Mouse (Mus musculus) cerebellum, adult 11 months (tissue): Measurements from ENCODE around the gene Dcaf17.

Experiments used
- DNase-seq: peaks from one replicate; pipeline ENCODE4 v3.0.0; 2022

Dcaf17 gene

DNA sequence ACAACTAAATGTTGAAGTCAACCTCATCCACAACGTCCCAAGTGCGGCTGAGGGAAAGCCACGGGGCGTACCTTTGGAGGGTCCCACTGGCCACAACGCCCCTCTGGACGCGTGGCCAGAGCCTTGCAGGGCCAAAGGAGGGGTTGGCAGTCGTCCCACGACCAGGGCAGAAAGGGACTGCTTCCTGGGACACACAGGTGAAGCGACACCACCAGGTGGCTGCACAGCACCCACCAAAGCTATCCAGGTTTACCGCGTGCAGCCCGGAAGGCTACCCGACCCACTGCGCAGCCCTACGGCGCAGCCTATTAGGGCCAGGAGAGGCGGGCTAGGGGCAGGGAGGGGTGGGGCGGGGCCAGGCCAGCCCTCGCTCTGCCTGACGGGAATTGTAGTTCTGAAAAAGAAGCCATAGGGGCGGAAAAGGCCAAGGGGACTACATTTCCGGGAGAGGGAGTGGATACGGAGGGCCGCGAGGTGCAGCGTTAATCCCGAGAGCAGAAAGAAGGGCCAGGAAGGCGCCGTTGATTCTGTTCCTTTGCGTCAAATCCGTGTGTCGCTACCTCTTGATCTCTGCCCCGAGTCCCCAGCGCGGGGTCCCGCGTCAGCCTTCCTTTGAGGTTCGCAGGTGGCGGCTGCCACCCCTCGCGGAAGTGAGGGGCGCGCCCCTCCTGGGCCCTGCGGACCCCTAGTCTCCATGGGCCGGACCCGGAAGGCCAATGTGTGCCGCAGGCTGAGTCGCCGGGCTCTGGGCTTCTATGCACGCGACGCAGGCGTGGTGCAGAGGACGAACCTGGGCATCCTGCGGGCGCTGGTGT is at the start of gene Dcaf17, which contains the start of gene Mettl8:
Dcaf17 (plus strand) TSS at position 29 of the 815 bp plus-strand sequence.
Mettl8 (minus strand) TSS at position 284 of the 815 bp plus-strand sequence.
- peak; percentile 90 for DNase-seq

GRCm38 (mm10) chr2:71011816-71012215 is 43.3 kb upstream of the Dcaf17 start:
- DNase-seq, result no peak

DNA sequence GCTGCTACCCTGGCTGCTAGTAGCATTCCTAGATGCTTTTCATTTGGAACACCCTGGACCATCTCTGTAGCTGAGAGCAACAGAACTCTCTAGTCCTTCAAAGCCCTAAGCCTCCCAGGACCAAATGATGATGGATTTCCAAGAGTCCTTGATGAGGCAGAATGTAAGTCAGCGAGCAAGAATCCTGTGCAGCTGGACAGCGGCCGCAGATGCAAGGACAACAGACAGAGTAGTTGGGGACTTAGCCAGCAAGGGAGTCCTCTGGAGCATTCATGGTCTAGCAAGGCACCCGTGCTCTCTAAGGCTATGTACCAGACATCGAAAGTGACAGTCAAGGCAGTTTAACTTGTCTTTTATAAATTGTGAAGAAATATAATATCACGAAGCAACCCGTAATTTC is 41.6 kb upstream of the Dcaf17 start:
- DNase-seq, result no peak

DNA sequence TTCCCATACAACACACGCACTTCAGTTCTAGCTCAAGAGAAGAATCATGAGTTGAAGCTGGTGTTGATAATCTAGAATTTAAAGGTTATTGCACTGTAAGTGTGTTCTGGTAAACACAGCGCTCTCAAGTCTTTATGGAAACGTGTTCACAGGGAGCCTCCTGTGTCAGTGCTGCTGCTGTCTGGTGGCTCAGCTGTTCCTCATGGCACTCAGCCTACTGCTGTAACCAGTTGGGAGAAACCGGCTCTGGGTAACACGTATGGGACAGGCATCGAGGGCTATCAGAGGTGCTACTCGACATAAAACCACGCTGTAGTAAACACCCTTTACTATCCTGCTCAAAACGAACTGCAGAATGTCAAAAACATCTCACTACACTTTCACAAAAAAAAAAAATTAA is 35.9 kb upstream of the Dcaf17 start:
- DNase-seq, result peak; percentile 6

DNA sequence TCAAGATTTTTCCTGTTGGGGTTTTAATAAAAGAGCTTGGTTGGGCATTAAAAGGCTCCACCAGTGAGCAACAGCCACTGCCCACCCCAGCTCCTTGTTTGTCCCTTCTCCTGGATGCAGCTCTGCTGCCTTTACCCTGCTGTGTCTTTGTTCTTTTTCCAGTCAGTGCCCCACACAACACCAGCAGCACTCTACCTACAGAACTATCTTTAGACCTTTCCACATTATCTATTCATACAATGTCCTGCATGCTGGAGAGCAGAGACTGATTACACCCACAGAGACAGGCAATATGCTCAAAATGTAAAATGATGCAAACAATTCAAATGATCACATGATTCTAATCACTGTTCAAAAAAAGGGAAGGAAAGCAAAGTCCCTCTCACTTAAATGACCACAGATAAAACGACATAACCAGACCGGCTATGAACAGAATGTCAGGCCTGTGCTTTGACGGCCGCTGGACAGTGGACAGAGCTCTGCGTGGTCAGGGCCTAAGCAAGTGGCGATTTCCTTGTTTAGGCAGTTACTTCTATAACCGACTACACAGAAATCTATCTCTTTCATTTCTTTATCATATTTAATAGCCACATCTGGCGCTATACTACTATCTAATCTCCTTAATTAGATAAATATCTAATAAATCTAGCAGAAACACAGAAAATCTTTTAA is 35.3 kb upstream of the Dcaf17 start:
- DNase-seq, result no peak

DNA sequence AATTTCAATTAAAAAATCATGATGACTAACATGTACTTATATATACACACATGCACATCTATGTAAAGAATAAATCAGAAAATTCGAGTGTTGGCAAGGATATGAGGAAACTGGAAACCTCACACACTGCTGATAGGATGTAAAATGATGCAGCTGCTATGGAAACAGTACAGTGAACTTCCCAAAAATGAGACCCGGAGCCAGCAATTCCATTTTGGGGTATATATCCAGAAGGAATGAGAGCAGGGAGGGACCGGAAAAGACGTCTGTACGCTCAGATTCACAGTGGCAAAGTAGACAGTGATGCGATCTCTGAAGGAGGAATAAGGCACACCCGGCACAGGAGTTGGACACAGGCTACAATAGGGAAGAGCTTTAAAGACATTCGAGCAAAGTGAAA is 34.5 kb upstream of the Dcaf17 start:
- no peak for DNase-seq

GRCm38 (mm10) chr2:71022991-71023390 is 32.1 kb upstream of the Dcaf17 start:
- no peak for DNase-seq

DNA sequence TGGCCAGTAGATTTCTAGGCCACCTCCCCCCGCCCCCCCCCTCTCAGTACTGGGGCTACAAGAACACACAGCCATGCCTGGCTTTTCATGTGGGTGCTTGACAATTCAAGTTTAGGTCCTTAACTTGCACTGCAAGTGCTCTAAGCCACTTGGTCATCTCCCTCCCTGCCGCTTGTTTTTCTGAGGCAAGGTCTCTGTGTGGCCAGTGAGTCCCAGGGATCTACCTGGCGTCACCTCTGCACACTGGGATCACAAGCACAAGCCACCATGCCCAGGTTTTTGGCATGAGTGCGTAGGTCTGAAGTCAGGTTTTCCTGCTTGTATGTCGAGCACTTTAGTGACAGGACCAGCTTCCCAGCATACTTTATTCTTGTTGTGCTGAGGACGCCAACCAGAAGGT is 31.1 kb upstream of the Dcaf17 start:
- no peak for DNase-seq

GRCm38 (mm10) chr2:71025576-71026315 is 29.4 kb upstream of the Dcaf17 start:
- no peak for DNase-seq

GRCm38 (mm10) chr2:71026787-71027186 is 28.3 kb upstream of the Dcaf17 start:
- no peak for DNase-seq

DNA sequence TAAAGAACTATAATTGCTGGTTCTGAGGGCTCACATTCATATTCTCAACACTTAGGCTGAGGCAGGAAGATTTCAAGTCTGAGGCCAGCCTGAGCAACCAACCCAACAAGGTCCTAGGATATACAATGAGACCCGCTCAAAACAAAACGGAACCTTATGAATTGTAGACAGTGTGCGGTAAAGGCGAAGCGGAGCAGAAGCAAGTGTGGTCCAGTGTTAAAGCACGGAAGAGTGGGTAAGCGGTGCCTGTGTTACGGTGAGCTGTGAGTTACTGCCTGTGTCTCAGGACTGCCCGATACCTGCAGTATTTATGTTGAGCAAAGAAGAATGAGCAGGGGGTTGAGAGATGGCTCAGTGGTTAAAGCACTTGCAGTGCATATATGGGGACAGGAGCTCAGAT is 27.5 kb upstream of the Dcaf17 start:
- no peak for DNase-seq

DNA sequence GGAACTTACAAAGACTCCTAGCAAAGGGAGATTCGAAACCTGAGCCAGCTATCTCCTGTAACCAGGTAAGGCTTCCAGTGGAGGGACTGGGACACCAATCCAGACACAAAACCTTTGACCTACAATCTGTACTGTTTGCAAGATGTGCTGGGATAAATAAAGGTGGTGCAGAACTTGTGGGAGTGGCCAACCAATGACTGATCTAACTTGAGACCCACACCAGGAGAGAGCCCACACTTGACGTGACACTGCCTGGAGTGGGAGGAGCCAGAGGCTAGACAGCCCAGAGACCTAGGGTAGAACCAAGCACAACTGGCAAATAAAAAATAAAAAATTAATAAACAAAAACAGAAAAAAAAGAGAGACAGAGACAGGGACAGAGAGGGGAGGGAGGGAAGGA is 24.5 kb upstream of the Dcaf17 start:
- no peak for DNase-seq

DNA sequence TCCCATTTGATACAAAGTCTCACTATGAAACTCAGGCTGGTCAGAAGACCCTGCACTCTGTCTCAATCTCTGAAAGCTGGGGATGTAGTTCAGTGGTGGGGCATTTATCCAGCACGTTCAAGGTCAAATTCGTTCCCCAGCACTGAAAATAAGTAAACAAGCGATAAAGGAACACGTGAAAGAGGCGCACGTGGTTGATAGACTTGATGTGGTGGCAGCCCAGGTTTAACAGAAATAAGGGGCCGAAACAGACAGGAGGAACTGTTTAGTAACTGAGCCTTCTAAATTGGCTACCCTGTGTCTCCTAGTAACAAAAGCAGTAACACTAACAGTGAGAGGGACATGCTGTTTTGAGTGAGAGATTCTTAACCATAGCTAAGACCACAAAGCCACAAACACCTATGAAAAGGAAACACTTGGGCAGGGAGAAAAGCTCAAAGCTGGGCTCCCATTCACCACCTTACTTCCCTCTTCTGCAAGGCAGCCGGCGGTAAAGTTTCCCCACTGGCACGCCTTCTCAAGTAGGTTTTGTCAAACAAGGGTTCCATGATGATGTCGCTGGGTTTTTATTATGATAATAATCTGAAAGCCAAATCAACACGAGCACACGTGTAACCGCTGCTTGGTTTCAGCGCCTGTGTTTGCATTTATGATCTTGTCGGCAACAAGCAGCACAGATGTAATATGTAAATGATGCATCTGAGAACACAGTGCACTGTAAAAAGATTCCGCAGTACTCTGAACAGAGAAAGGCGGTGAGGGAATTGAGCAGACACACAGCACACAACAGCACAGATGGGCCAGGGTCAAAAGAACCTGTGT is 22.9 kb upstream of the Dcaf17 start:
- DNase-seq, result no peak

DNA sequence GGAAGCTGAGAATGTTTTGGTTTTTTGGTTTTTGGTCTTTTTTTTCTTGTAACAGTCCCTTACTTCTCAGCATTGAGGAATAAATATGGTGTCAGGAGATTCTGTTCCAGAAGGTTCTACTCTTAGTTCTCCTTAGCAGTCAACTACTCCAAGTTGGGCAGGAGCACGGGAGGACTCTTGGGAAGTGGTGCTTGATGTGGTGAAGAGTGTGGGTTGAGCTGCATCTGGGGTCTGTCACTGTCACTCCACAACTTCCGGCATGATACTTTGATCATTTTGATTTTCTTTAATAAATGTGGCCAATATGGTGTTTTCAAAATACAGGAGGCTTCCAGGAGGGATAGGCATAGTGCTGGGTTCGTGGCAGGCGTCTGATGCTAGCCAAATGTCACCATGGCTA is 22.1 kb upstream of the Dcaf17 start:
- DNase-seq, result no peak

DNA sequence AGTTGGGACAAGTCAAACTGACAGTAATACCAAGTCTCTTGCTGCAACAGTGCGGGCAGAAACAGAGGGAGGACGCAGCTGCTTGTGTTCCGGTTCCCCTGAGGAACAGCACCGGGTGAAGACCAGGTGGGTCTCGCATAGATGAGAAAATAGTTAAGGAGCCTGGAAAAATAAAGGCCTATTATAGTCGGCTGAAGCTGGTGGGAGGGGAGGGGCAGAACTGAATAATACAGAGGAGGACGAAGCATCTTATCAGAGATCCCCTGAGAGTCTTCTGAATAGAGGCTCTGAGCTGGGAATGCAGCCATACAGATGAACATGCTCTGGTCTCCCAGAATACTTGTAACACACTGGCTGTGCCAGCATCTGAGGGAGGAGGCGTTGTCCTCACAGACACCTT is 21.1 kb upstream of the Dcaf17 start:
- DNase-seq, result no peak

DNA sequence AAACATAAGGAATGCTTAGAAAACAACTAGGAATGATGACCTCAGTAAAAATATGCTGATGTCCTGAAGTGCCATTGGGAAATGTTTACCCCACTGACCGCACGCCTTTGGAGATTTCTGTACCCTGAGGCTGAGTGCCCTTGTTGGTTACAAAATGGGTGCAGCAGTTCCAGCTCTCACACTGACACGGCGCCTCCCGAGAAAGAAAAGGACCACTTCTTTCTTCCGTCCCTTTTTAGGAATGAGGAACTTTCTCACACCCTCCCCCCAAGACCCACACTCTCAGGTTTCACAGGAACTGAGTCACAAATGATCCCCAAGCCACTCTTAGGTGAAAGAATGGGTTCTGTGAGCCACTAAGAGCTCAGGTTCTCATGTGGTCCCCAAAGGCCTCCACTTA is 17.7 kb upstream of the Dcaf17 start:
- DNase-seq, result no peak

DNA sequence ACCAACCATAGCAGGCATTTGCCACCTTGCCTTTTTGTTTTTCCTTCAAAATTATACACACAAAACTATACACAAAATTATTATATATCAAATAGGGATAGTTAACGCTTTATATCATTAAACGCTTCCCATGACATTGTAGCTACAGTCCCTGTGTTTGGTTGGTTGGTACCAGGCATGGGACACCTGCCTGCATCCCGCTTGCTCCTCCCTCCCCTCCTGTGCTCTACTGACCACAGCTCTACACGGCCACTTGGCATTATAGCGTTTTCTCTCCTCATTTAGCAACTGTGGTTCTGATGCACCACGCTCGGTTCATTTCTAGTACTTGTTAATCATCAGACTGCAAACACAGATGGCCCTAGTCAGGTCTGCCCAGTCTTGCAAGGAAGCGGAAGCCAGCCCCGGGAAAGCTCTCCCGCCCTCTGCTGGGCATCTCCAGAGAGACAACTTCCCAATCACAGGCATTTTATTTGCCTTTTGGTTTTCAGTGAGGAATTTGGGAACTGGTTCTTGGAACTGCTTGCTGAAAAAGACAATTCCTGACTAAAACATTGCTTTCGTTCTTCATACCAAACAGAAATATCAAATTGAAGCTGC is 15.5 kb upstream of the Dcaf17 start:
- peak; percentile 77 for DNase-seq

DNA sequence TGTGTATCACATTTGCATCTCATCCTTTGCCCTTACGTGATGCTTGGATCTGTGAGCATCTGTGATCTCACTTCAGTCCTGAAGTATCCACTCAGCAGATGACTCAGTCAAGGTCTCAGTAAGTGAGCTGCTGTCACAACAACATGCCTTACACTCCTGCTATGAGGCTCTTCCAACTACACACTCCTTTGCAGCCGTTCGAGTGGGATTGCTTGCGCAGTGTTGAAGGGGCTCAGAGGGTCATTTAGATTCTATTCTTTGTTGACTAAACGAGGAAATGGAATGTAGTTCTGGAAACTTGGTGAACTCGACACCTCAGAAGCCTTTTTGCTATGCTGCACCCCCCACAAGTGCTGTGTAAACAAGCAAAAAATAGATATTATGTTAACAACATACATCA is 9.0 kb upstream of the Dcaf17 start:
- DNase-seq, result no peak

- DNase-seq, result no peak
Observed at GRCm38 (mm10) chr2:71046751-71047320, 8.3 kb upstream of the Dcaf17 start.

- DNase-seq, result no peak
Observed at GRCm38 (mm10) chr2:71048896-71049295, 6.2 kb upstream of the Dcaf17 start.

DNA sequence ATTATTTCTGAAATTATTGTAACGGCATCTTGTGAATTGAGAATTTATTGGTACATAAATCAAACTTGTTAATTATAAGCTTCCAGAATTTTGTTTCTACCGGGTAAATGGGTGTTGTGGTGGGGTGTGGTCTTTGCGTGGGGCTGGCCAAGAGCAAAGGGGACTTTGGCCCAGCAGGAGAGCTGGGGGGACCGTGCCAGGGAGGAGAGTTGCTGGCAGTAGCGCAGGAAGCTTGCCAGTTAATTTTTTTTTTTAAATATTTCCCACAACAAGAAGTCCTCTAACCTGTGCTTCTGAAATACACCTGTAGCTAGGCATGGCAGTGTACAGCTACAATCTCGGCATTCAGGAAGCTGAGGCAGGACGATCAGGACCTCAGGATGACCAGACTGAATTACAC is 4.6 kb upstream of the Dcaf17 start:
- DNase-seq, result no peak

- no peak for DNase-seq
Observed at GRCm38 (mm10) chr2:71054716-71055115, 412 bp upstream of the Dcaf17 start.
